Mouse (Mus musculus) liver, postnatal 0 days (tissue): ENCODE results near the gene Tmem29.

Experiments used
- CTCF ChIP-seq: sonication (generic); IDR thresholded peaks from 2 replicates; pipeline ENCODE4 v1.5.1; 2016; ENCODE audit warnings: antibody characterized with exemption, low read depth
- EP300 ChIP-seq: IDR thresholded peaks from 2 replicates; pipeline ENCODE4 v1.6.1; 2016; ENCODE audit warnings: antibody characterized with exemption, low read depth, mild to moderate bottlenecking

- TF ChIP-seq CTCF, result no peak
- no peak for TF ChIP-seq EP300
Measured at GRCm38 (mm10) chrX:150459411-150459927, 515 bp upstream of the Tmem29 start.
